Mouse (Mus musculus): ENCODE measurements around the gene P2rx2. TPM values are rescaled to one million over a fixed set of nuclear protein-coding genes. Genes with fewer than 3 reads are reported as not detected.

Gene P2rx2
- total RNA-seq, 2 experiments from 2014 or later: not detected

GRCm38 (mm10) chr5:110344524-110344923, 1.5 kb upstream of the P2rx2 start, which contains the start of gene Lrcol1:
Gene Lrcol1, plus strand, starts transcription at chr5:110344730.
- ATAC-seq (replicated peaks; ENCODE audit: low FRiP score, poor library complexity, severe bottlenecking): no peak

DNA sequence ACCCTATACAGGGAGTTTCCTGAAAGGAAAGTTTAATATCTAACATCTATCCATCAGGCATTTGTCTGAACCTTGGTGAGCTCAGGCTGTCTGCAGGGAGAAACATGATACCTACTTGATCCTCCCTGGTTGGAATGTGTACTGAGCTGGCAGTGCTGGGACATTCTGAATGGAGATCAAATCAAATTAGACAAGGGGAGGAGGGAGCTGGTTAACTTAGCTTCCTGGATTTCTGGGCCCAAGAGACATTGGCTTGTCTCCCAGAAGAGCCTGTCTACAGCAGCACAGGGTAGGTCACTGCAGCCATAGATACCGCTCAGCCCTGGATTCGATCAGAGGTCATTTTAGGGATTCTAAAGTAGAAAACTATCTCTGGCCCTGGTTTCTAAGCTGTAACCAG, 4.2 kb downstream of the P2rx2 start:
- ATAC-seq (replicated peaks; ENCODE audit: low FRiP score, poor library complexity, severe bottlenecking): no peak

- ATAC-seq (replicated peaks; ENCODE audit: low FRiP score, poor library complexity, severe bottlenecking): no peak
Measured at GRCm38 (mm10) chr5:110330508-110330907, 12.5 kb downstream of the P2rx2 start.

- ATAC-seq (replicated peaks; ENCODE audit: low FRiP score, poor library complexity, severe bottlenecking): no peak
Measured at GRCm38 (mm10) chr5:110313127-110313526, 29.9 kb downstream of the P2rx2 start.

DNA sequence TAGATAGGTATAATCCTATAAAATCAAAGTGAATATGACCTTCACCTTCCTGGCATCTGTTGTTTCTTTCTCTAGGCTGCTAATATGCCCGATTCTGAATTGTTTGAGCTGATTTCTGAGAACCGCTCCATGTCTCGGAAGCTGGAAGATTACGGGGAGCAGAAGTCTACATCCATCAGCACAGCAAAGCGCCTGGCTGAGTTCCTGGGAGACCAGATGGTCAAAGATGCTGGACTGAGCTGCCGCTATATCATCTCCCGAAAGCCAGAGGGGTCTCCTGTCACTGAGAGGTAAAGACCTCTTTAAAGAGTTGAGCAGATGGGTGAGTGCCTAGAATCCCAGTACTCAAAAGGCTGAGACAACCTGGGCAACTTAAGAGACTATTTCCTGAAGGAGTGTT, 34.2 kb downstream of the P2rx2 start:
- ATAC-seq (replicated peaks; ENCODE audit: low FRiP score, poor library complexity, severe bottlenecking): no peak

DNA sequence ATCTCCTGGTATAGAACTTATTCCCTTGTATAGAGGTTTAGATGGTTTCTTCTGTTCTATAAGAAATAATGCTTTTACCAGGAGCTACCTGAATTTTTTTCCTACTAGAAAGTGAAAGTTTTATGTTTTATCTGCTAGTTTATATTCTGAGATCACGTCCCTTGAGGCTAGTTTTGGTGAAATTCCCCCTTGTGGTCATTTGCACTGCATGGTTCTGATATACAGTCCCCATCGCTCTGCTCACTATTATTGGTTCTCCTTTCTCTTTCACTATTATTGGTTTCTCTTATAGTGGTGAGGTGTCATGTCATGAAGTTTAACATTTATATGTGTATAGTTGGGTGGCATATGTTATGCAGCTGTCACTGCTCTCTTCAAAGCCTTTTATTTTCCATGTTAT, 42.4 kb downstream of the P2rx2 start:
- no peak for ATAC-seq (replicated peaks; ENCODE audit: low FRiP score, poor library complexity, severe bottlenecking)

DNA sequence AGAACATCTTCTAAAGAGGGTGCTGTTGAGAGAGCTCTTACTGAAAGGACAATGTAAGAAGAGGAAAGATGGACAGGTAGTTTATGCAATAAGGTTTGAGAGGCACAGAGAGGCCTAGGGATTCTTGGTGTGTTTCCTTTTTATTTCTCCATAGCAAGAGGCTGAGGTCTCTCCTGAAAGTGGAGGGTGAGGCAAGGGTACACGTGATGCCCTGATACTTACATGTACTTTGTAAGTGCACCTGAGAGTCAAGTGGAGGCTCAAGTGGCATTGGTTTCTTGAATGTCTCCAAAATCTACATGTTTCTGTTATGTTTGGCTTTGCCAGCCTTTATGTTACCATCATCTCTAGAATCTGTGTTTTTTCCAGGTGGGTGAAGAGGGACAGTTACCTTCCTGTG, 46.4 kb downstream of the P2rx2 start:
- no peak for ATAC-seq (replicated peaks; ENCODE audit: low FRiP score, poor library complexity, severe bottlenecking)

GRCm38 (mm10) chr5:110291649-110292048, 51.4 kb downstream of the P2rx2 start:
- no peak for ATAC-seq (replicated peaks; ENCODE audit: low FRiP score, poor library complexity, severe bottlenecking)

Other genes starting within 250 kb of the P2rx2 start
- gene Gm35315, start 248.8 kb downstream of the P2rx2 start, total RNA-seq (2015; ENCODE audit: low replicate concordance): not detected in 2 replicates
- gene Gm35315, start 248.8 kb downstream of the P2rx2 start, total RNA-seq (2017; ENCODE audit: low replicate concordance): 0.17 and 1.4 TPM in 2 replicates
- gene Plcxd1, start 243.2 kb downstream of the P2rx2 start, total RNA-seq (2015; ENCODE audit: low replicate concordance): not detected in 2 replicates
- gene Plcxd1, start 243.2 kb downstream of the P2rx2 start, total RNA-seq (2017; ENCODE audit: low replicate concordance): not detected in 2 replicates
- 1.5 TPM in 1 of 2 replicates, not detected in the other for gene Gtpbp6, start 235.0 kb downstream of the P2rx2 start, total RNA-seq (2015; ENCODE audit: low replicate concordance)
- gene Gtpbp6, start 235.0 kb downstream of the P2rx2 start, total RNA-seq (2017; ENCODE audit: low replicate concordance): 2.1 and 2.2 TPM in 2 replicates
- 1.5 and 4.0 TPM in 2 replicates for gene Zfp605, start 233.1 kb downstream of the P2rx2 start, total RNA-seq (2015; ENCODE audit: low replicate concordance)
- gene Zfp605, start 233.1 kb downstream of the P2rx2 start, total RNA-seq (2017; ENCODE audit: low replicate concordance): 1.1 and 1.5 TPM in 2 replicates
- gene Chfr, start 207.4 kb downstream of the P2rx2 start, total RNA-seq (2015; ENCODE audit: low replicate concordance): 53.5 and 67.8 TPM in 2 replicates
- gene Chfr, start 207.4 kb downstream of the P2rx2 start, total RNA-seq (2017; ENCODE audit: low replicate concordance): 69.3 and 97.0 TPM in 2 replicates
- 5.6 and 11.1 TPM in 2 replicates for gene Golga3, start 166.5 kb downstream of the P2rx2 start, total RNA-seq (2015; ENCODE audit: low replicate concordance)
- 18.4 and 19.8 TPM in 2 replicates for gene Golga3, start 166.5 kb downstream of the P2rx2 start, total RNA-seq (2017; ENCODE audit: low replicate concordance)
- 24.0 and 31.5 TPM in 2 replicates for gene Ankle2, start 112.2 kb downstream of the P2rx2 start, total RNA-seq (2015; ENCODE audit: low replicate concordance)
- 25.6 and 41.6 TPM in 2 replicates for gene Ankle2, start 112.2 kb downstream of the P2rx2 start, total RNA-seq (2017; ENCODE audit: low replicate concordance)
- 11.9 and 14.0 TPM in 2 replicates for gene Pgam5, start 73.3 kb downstream of the P2rx2 start, total RNA-seq (2015; ENCODE audit: low replicate concordance)
- 9.6 and 13.9 TPM in 2 replicates for gene Pgam5, start 73.3 kb downstream of the P2rx2 start, total RNA-seq (2017; ENCODE audit: low replicate concordance)
- gene Pxmp2, start 57.0 kb downstream of the P2rx2 start, total RNA-seq (2015; ENCODE audit: low replicate concordance): 4.2 and 8.6 TPM in 2 replicates
- gene Pxmp2, start 57.0 kb downstream of the P2rx2 start, total RNA-seq (2017; ENCODE audit: low replicate concordance): 0.94 and 3.6 TPM in 2 replicates
- gene Pole, start 56.9 kb downstream of the P2rx2 start, total RNA-seq (2015; ENCODE audit: low replicate concordance): 27.6 and 46.1 TPM in 2 replicates
- 24.4 and 25.5 TPM in 2 replicates for gene Pole, start 56.9 kb downstream of the P2rx2 start, total RNA-seq (2017; ENCODE audit: low replicate concordance)
- gene Lrcol1, start 1.5 kb upstream of the P2rx2 start, total RNA-seq (2015; ENCODE audit: low replicate concordance): not detected in 2 replicates
- not detected in 2 replicates for gene Lrcol1, start 1.5 kb upstream of the P2rx2 start, total RNA-seq (2017; ENCODE audit: low replicate concordance)
- gene Fbrsl1, start 105.3 kb upstream of the P2rx2 start, total RNA-seq (2015; ENCODE audit: low replicate concordance): 6.3 and 9.6 TPM in 2 replicates
- gene Fbrsl1, start 105.3 kb upstream of the P2rx2 start, total RNA-seq (2017; ENCODE audit: low replicate concordance): 4.9 and 7.9 TPM in 2 replicates
- gene Galnt9, start 201.1 kb upstream of the P2rx2 start, total RNA-seq (2015; ENCODE audit: low replicate concordance): 1.7 and 5.0 TPM in 2 replicates
- 3.6 and 4.0 TPM in 2 replicates for gene Galnt9, start 201.1 kb upstream of the P2rx2 start, total RNA-seq (2017; ENCODE audit: low replicate concordance)

Measured in erythroblast, adult 5-6 weeks (primary cell).